Mouse (Mus musculus) lung, embryonic 16.5 days (tissue): ENCODE measurements around the gene Serinc5. TPM values are rescaled to one million over a fixed set of nuclear protein-coding genes. Genes with fewer than 3 reads are reported as not detected.
A peak's percentile ranks its signal among the peaks of the same experiment; 100 is the strongest.

Experiments
- ATAC-seq: fragments of 200-750 bp; cut with Nextera tagmentation; 2 replicates; pipeline ENCODE4 v1.8.0; 2017; ENCODE audit warnings: low read depth, mild to moderate bottlenecking, moderate library complexity
- H3K27ac ChIP-seq: fragments of 300-500 bp; sonication (generic); 2 replicates; pipeline ENCODE4 v1.5.1; 2014; ENCODE audit warnings: mild to moderate bottlenecking, control low read depth, low read length
- H3K27me3 ChIP-seq: fragments of 300-500 bp; sonication (generic); 2 replicates; pipeline ENCODE4 v1.6.1; 2014; ENCODE audit warnings: low read depth, low read length, mixed read lengths; ENCODE audit not compliant: control insufficient read depth, insufficient read depth
- H3K36me3 ChIP-seq: fragments of 300-500 bp; sonication (generic); 2 replicates; pipeline ENCODE4 v1.6.1; 2014; ENCODE audit warnings: low read length; ENCODE audit not compliant: control insufficient read depth, insufficient read depth
- H3K4me1 ChIP-seq: fragments of 300-500 bp; sonication (generic); replicated peaks from 2 replicates; pipeline ENCODE4 v1.6.1; 2014; ENCODE audit warnings: low read length, mixed read lengths; ENCODE audit not compliant: control insufficient read depth, insufficient read depth
- H3K4me2 ChIP-seq: fragments of 300-500 bp; sonication (generic); 2 replicates; pipeline ENCODE4 v1.6.1; 2014; ENCODE audit warnings: low read depth, low read length, control low read depth
- H3K4me3 ChIP-seq: fragments of 300-500 bp; sonication (generic); 2 replicates; pipeline ENCODE4 v1.5.1; 2014; ENCODE audit warnings: mild to moderate bottlenecking, low read length, control low read depth
- H3K9ac ChIP-seq: fragments of 300-500 bp; sonication (generic); 2 replicates; pipeline ENCODE4 v1.6.1; 2014; ENCODE audit warnings: low read length, control low read depth
- H3K9me3 ChIP-seq: fragments of 300-500 bp; sonication (generic); 2 replicates; pipeline ENCODE4 v1.6.1; 2016; ENCODE audit warnings: low read length; ENCODE audit not compliant: control insufficient read depth
- WGBS: fragments of 180-500 bp; shearing (Covaris S2); extraction: QIAGEN DNeasy Blood & Tissue Kit; methylation state at CpG from one replicate; pipeline ENCODE4 v1.1.7; 2014; 5-methylcytosine and 5-hydroxymethylcytosine counted together
- polyA plus RNA-seq: library from polyadenylated mRNA; unstranded; fragments of >200 nt; fragmentation: Nextera tagmentation; extraction: Ambion mirVana; gene quantifications from 2 replicates; pipeline ENCODE4 v1.2.1, GENCODE M21; 2015

The Serinc5 gene
- polyA plus RNA-seq, 1 experiment from 2014 or later = 33.2 TPM

- peaks cover 4% of the 10 kb centered on the region; the same call in 1 of the 2 replicates for H3K4me1 ChIP-seq
- no peaks in the 10 kb centered on the region for H3K36me3 ChIP-seq
- H3K9ac ChIP-seq = no peak overlapping the region
- H3K9me3 ChIP-seq = no peaks in the 10 kb centered on the region
- H3K27me3 ChIP-seq = no peaks in the 10 kb centered on the region
- WGBS = 76% methylated on average over 11 of the region's 11 CpGs
- no peak for ATAC-seq
- no peak overlapping the region for H3K4me2 ChIP-seq
- H3K4me3 ChIP-seq = no peak overlapping the region
- H3K27ac ChIP-seq = no peak overlapping the region
Observed at GRCm38 (mm10) chr13:92733741-92734140, 122.8 kb downstream of the Serinc5 start.

DNA sequence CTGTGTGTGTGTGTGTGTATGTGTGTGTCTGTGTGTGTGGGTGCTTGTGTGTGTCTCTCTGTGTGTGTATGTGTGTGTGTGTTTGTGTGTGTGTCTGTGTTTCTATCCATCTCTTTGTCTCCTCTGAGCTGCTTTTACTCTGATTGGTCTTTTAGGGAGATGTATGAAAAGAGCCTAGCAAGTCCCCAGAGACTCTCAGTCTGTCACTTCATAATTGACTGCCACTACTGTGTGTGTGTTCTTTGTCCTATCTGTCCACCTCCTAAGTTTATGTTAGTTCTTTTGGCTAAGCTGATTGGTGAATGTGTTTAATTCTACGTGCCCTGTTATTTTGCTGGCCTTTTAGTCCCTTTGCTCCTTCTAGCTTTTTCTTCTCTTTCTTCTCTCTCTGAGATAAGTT lies 124.8 kb downstream of the Serinc5 start:
- ATAC-seq = no peak
- H3K4me1 ChIP-seq = peaks cover 4% of the 10 kb centered on the region; the same call in 1 of the 2 replicates
- H3K4me3 ChIP-seq = no peak overlapping the region
- WGBS = 64% methylated on average over 1 of the region's 1 CpGs
- H3K27ac ChIP-seq = no peak overlapping the region
- no peak overlapping the region for H3K9ac ChIP-seq
- H3K36me3 ChIP-seq = no peaks in the 10 kb centered on the region
- no peak overlapping the region for H3K4me2 ChIP-seq
- no peaks in the 10 kb centered on the region for H3K27me3 ChIP-seq
- no peaks in the 10 kb centered on the region for H3K9me3 ChIP-seq

GRCm38 (mm10) chr13:92736516-92737300 lies 125.8 kb downstream of the Serinc5 start:
- H3K36me3 ChIP-seq = no peaks in the 10 kb centered on the region
- H3K9me3 ChIP-seq = no peaks in the 10 kb centered on the region
- ATAC-seq = no peak
- WGBS = 41% methylated on average over 11 of the region's 11 CpGs
- peaks cover 4% of the 10 kb centered on the region; the same call in 1 of the 2 replicates for H3K4me1 ChIP-seq
- H3K4me2 ChIP-seq = no peak overlapping the region
- H3K9ac ChIP-seq = no peak overlapping the region
- H3K27me3 ChIP-seq = no peaks in the 10 kb centered on the region
- H3K27ac ChIP-seq = no peak overlapping the region
- H3K4me3 ChIP-seq = no peak overlapping the region

DNA sequence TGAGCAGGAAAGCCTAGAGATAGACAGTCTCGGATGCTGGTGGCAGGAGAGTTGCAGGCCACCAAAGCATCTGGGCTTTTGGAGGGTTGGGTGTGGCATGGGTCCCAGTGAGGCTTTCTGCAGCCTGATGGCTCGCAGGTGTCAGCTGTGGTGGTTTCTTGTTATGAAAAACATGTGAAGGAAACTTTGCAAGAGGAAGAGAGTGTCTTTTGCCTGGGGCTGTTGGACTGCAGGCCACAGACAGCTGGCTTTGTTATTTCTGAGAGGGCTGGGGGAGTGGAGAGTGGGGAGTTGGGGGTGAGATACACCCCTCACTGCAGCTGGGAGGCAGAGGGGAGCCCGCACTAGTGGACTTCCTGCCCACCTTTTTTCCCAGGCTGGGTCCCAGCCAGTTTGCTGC lies 127.9 kb downstream of the Serinc5 start:
- H3K4me2 ChIP-seq = no peak overlapping the region
- no peak overlapping the region for H3K9ac ChIP-seq
- H3K27ac ChIP-seq = no peak overlapping the region
- no peak for ATAC-seq
- whole genome bisulfite sequencing = 76% methylated on average over 3 of the region's 3 CpGs
- no peaks in the 10 kb centered on the region for H3K9me3 ChIP-seq
- H3K4me3 ChIP-seq = no peak overlapping the region
- H3K27me3 ChIP-seq = no peaks in the 10 kb centered on the region
- H3K36me3 ChIP-seq = no peaks in the 10 kb centered on the region
- peaks cover 4% of the 10 kb centered on the region; the same call in 1 of the 2 replicates for H3K4me1 ChIP-seq

DNA sequence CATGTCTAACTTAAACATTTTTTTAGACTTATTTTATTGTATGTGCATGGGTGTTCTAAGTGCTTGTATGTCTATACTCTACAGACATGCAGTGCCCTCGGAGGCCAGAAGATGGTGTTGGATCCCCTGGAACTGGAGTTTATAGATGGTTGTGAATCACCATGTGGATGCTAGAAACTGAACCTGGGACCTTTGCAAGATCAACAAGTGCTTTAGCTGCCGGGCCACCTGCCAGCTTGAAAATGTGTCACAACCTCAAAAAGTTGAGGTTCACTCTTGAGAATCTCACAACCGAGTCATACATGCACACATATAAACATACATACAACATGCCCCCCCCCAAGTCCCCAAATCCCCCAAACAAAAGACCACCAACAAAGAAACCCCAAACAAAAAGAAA lies 129.0 kb downstream of the Serinc5 start:
- H3K4me2 ChIP-seq = no peak overlapping the region
- no peaks in the 10 kb centered on the region for H3K9me3 ChIP-seq
- no peak for ATAC-seq
- WGBS = 79% methylated on average over 3 of the region's 3 CpGs
- no peaks in the 10 kb centered on the region for H3K36me3 ChIP-seq
- H3K27ac ChIP-seq = no peak overlapping the region
- no peak overlapping the region for H3K9ac ChIP-seq
- H3K27me3 ChIP-seq = no peaks in the 10 kb centered on the region
- peaks cover 4% of the 10 kb centered on the region; the same call in 1 of the 2 replicates for H3K4me1 ChIP-seq
- no peak overlapping the region for H3K4me3 ChIP-seq

DNA sequence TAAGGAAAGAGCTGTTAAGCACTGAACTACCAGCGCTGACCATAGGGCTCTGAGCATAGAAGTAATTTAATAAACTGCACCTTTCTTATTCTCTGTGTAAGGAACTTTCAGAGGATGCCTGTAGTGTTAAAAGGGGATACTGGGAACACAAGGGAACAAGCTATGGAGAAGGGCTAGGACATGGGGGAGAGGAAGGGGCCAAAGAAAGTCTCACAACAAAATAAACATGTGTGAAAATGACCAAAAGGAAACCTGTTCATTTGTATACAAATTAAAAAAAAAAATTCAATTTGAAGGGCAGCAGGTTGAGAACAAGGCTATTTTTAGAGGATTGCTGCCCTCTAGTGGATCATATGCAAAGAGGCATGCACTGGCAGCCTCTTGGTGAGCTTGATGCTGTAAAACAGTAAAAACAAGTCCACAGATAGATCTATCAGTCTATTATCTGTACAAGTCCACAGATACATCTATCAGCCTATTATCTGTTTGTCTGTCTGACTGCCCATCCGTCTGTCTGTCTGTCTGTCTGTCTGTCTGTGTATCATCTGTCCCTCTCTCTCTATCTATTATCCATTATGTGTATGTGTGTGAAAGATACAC lies 129.9 kb downstream of the Serinc5 start:
- Histone ChIP-seq H3K4me3 (no peak overlapping the region), H3K4me1 (peaks cover 4% of the 10 kb centered on the region; the same call in 1 of the 2 replicates), H3K36me3 (no peaks in the 10 kb centered on the region), H3K4me2 (no peak overlapping the region), H3K27ac (no peak overlapping the region), H3K9me3 (no peaks in the 10 kb centered on the region), H3K27me3 (no peaks in the 10 kb centered on the region), H3K9ac (no peak overlapping the region)
- 11% methylated on average over 2 of the region's 2 CpGs for WGBS
- peak; percentile 72 for ATAC-seq

- Histone ChIP-seq H3K27ac (no peak overlapping the region), H3K4me2 (no peak overlapping the region), H3K36me3 (no peaks in the 10 kb centered on the region), H3K9ac (no peak overlapping the region), H3K4me1 (no peaks in the 10 kb centered on the region), H3K9me3 (no peaks in the 10 kb centered on the region), H3K4me3 (no peak overlapping the region), H3K27me3 (no peaks in the 10 kb centered on the region)
- 83% methylated on average over 4 of the region's 4 CpGs for WGBS
- ATAC-seq = no peak
Observed at GRCm38 (mm10) chr13:92742886-92743285, 132.0 kb downstream of the Serinc5 start.

GRCm38 (mm10) chr13:92743337-92743736 lies 132.4 kb downstream of the Serinc5 start:
- 70% methylated on average over 5 of the region's 5 CpGs for WGBS
- no peaks in the 10 kb centered on the region for H3K27me3 ChIP-seq
- H3K36me3 ChIP-seq = no peaks in the 10 kb centered on the region
- no peak overlapping the region for H3K4me2 ChIP-seq
- no peak overlapping the region for H3K9ac ChIP-seq
- no peak overlapping the region for H3K4me3 ChIP-seq
- no peaks in the 10 kb centered on the region for H3K9me3 ChIP-seq
- no peaks in the 10 kb centered on the region for H3K4me1 ChIP-seq
- no peak overlapping the region for H3K27ac ChIP-seq
- ATAC-seq = no peak

DNA sequence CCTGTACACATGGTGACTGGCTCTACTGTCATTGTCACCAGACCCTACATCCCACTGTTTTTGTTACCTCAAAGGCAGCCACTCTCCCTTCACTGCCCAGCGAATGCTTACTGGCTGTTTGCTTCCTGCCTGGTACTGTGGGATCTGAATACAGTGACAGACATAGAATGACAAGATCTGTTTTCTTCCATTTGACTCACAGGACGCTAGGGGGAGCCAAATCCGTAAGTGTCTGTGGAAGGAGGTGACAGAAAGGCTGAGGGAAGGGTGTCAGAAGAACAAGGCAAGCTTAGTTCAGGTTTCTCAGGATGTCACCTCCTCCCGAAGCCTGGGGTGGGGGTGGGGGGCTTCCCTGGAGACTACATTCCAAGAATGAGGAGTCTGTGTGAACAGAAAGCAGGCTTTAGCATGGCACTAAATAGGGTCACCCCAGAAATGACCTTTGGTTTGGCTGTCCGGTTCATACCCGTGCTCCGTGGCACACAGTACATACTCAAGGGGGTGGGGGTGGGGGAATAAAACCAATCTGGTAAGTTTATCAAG lies 140.2 kb downstream of the Serinc5 start:
- WGBS = 5% methylated on average over 7 of the region's 7 CpGs
- Histone ChIP-seq H3K9ac (no peak overlapping the region), H3K27me3 (no peaks in the 10 kb centered on the region), H3K4me1 (0 out of 2 replicates have a peak, but pooled peaks cover 2% of the 10 kb centered on the region), H3K4me2 (peak overlapping the region; percentile 38; the same call in 1 of the 2 replicates), H3K9me3 (no peaks in the 10 kb centered on the region), H3K27ac (no peak overlapping the region), H3K4me3 (0 out of 2 replicates have a peak overlapping the region, but pooled peaks have one; percentile 12), H3K36me3 (no peaks in the 10 kb centered on the region)
- ATAC-seq = peak; percentile 73
